Mouse (Mus musculus) stomach, embryonic 14.5 days (tissue): ENCODE results near the gene Actr1a. TPM values are rescaled to one million over a fixed set of nuclear protein-coding genes. Genes with fewer than 3 reads are reported as not detected.

Experiments
- microRNA counts: library from miRNA; unstranded; fragments of <30 nt; microRNA quantifications from one replicate; lab custom pipeline; 2016
- microRNA-seq: library from miRNA; unstranded; fragments of <30 nt; microRNA quantifications from one replicate; pipeline ENCODE4, GENCODE M21; 2016
- polyA plus RNA-seq: library from polyadenylated mRNA; unstranded; fragments of >200 nt; fragmentation: Nextera tagmentation; extraction: Ambion mirVana; gene quantifications from 2 replicates; pipeline ENCODE4 v1.2.1, GENCODE M21; 2014

Gene Actr1a
- polyA plus RNA-seq, 1 experiment from 2014 or later, result 141 TPM

MicroRNAs encoded within 50 kb of the gene (microRNA counts, 519-probe panel; counts per million panel counts)
- 2,820 counts per million, percentile 49 among the panel's probes with 10 or more counts for microRNA mmu-miR-146b (lab: Ali Mortazavi, UCI)

Small RNA genes within 50 kb of the gene (microRNA-seq; reads per million reads assigned to microRNA genes)
- gene Mir146b, result not detected

Other genes starting within 250 kb of the Actr1a start
- not detected in 2 replicates for gene Pitx3, start 247.4 kb downstream of the Actr1a start, polyA plus RNA-seq
- gene Gbf1, start 243.2 kb downstream of the Actr1a start, polyA plus RNA-seq, result 56.6 and 63.7 TPM in 2 replicates
- gene Nfkb2, start 91.4 kb downstream of the Actr1a start, polyA plus RNA-seq, result 8.0 and 10.1 TPM in 2 replicates
- 41.9 and 44.3 TPM in 2 replicates for gene Psd, start 68.6 kb downstream of the Actr1a start, polyA plus RNA-seq
- 13.7 and 16.1 TPM in 2 replicates for gene Fbxl15, start 67.6 kb downstream of the Actr1a start, polyA plus RNA-seq
- gene Cuedc2, start 57.0 kb downstream of the Actr1a start, polyA plus RNA-seq, result 151 and 169 TPM in 2 replicates
- gene Mfsd13a, start 54.6 kb downstream of the Actr1a start, polyA plus RNA-seq, result 10.8 and 11.4 TPM in 2 replicates
- 1.6 and 2.1 TPM in 2 replicates for gene 2310034G01Rik, start 45.4 kb downstream of the Actr1a start, polyA plus RNA-seq
- gene Sufu, start 1.1 kb upstream of the Actr1a start, polyA plus RNA-seq, result 31.5 and 35.4 TPM in 2 replicates
- 22.3 and 23.5 TPM in 2 replicates for gene Trim8, start 106.0 kb upstream of the Actr1a start, polyA plus RNA-seq
- 89.4 and 98.7 TPM in 2 replicates for gene Arl3, start 177.4 kb upstream of the Actr1a start, polyA plus RNA-seq
- gene Sfxn2, start 177.6 kb upstream of the Actr1a start, polyA plus RNA-seq, result 19.3 and 20.8 TPM in 2 replicates
- 35.7 and 37.0 TPM in 2 replicates for gene Wbp1l, start 203.3 kb upstream of the Actr1a start, polyA plus RNA-seq